Mouse (Mus musculus) limb, embryonic 14.5 days (tissue): ENCODE measurements around the gene Cadm4. TPM values are rescaled to one million over a fixed set of nuclear protein-coding genes. Genes with fewer than 3 reads are reported as not detected.

Experiments
- ATAC-seq: fragments of 200-750 bp; cut with Nextera tagmentation; 2 replicates; pipeline ENCODE4 v1.8.0; 2017; ENCODE audit warnings: low read depth, moderate number of reproducible peaks, moderate TSS enrichment; ENCODE audit not compliant: low FRiP score
- DNase-seq: peaks from one replicate; pipeline ENCODE4 v3.0.0-alpha.2; 2015; ENCODE audit warnings: low spot score
- H3K27ac ChIP-seq: fragments of 300-500 bp; sonication (generic); replicated peaks from 2 replicates; pipeline ENCODE4 v1.5.1; 2014; ENCODE audit warnings: low read depth, mild to moderate bottlenecking, low read length, moderate library complexity, mixed read lengths
- H3K27me3 ChIP-seq: fragments of 300-500 bp; sonication (generic); 2 replicates; pipeline ENCODE4 v1.6.1; 2014; ENCODE audit warnings: low read length, mixed read lengths; ENCODE audit not compliant: control insufficient read depth, insufficient read depth
- H3K36me3 ChIP-seq: fragments of 300-500 bp; sonication (generic); 2 replicates; pipeline ENCODE4 v1.6.1; 2014; ENCODE audit warnings: mild to moderate bottlenecking, low read length, moderate library complexity, mixed read lengths; ENCODE audit not compliant: control insufficient read depth, insufficient read depth
- H3K4me1 ChIP-seq: fragments of 300-500 bp; sonication (generic); 2 replicates; pipeline ENCODE4 v1.6.1; 2014; ENCODE audit warnings: antibody characterized with exemption, low read length, mixed read lengths; ENCODE audit not compliant: control insufficient read depth, insufficient read depth
- H3K4me2 ChIP-seq: fragments of 300-500 bp; sonication (generic); replicated peaks from 2 replicates; pipeline ENCODE4 v1.6.1; 2014; ENCODE audit warnings: low read depth, mild to moderate bottlenecking, low read length, moderate library complexity; ENCODE audit not compliant: severe bottlenecking
- H3K4me3 ChIP-seq: fragments of 300-500 bp; sonication (generic); replicated peaks from 2 replicates; pipeline ENCODE4 v1.5.1; 2014; ENCODE audit warnings: low read length
- H3K9ac ChIP-seq: fragments of 300-500 bp; sonication (generic); 2 replicates; pipeline ENCODE4 v1.6.1; 2014; ENCODE audit warnings: mild to moderate bottlenecking, low read depth, low read length, moderate library complexity; ENCODE audit not compliant: severe bottlenecking
- H3K9me3 ChIP-seq: fragments of 300-500 bp; sonication (generic); 2 replicates; pipeline ENCODE4 v1.6.1; 2016; ENCODE audit warnings: low read length; ENCODE audit not compliant: control insufficient read depth
- POLR2A ChIP-seq: fragments of 200-500 bp; IDR thresholded peaks from 2 replicates; pipeline ENCODE4 v1.8.0; 2012; ENCODE audit warnings: inconsistent platforms, mild to moderate bottlenecking, moderate library complexity, borderline replicate concordance; ENCODE audit not compliant: insufficient read depth, insufficient read length; ENCODE audit errors: extremely low read depth
- WGBS: fragments of 180-500 bp; shearing (Covaris S2); extraction: QIAGEN DNeasy Blood & Tissue Kit; methylation state at CpG from one replicate; pipeline ENCODE4 v1.1.7; 2014; 5-methylcytosine and 5-hydroxymethylcytosine counted together
- polyA plus RNA-seq, 2 experiments: library from polyadenylated mRNA; depleted of rRNA in 1 of 2; stranded (reverse) in 1 of 2; unstranded in 1 of 2; fragments of >200 nt; fragmentation: Nextera tagmentation in 1 of 2; extraction: Ambion mirVana in 1 of 2; gene quantifications; 2 replicates each; pipeline versions ENCODE4 v1.2.1 to v1.2.3; 2012 to 2014

The Cadm4 gene
- polyA plus RNA-seq, 2 experiments = 2.1 to 21.1 TPM

DNA sequence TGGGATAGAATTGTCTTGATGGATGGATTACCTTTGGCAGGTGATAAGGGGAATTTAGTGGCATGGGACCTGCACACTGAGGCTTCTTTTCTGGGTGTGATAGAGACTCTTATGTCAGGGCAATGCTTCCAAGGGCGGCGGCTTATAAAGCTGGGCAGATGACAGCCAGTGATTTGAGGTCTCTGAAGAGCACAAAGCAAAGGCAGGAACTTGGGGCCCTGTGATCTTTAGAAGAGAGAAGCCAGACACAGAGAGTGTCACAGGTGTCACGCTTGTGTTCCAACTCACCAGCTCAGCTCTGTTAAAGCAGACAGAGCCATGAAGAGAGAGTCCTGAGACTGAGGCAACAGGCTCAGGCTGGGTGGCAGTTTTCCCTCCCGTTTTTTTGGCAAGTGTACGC is 13.9 kb upstream of the Cadm4 start:
- ATAC-seq = no peak
- Histone ChIP-seq H3K4me3 (no peak overlapping the region), H3K27ac (no peak overlapping the region), H3K4me2 (no peak overlapping the region), H3K27me3 (no peaks in the 10 kb centered on the region), H3K9me3 (no peaks in the 10 kb centered on the region), H3K36me3 (no peaks in the 10 kb centered on the region), H3K4me1 (no peaks in the 10 kb centered on the region), H3K9ac (no peak overlapping the region)
- 80% methylated on average over 5 of the region's 5 CpGs for WGBS
- no peak for DNase-seq
- TF ChIP-seq POLR2A = no peak

- no peaks in the 10 kb centered on the region for H3K4me1 ChIP-seq
- H3K9ac ChIP-seq = no peak overlapping the region
- H3K4me2 ChIP-seq = no peak overlapping the region
- H3K4me3 ChIP-seq = no peak overlapping the region
- ATAC-seq (no peak), DNase-seq (no peak)
- TF ChIP-seq POLR2A = no peak
- no peaks in the 10 kb centered on the region for H3K36me3 ChIP-seq
- H3K27ac ChIP-seq = no peak overlapping the region
- no peaks in the 10 kb centered on the region for H3K9me3 ChIP-seq
- H3K27me3 ChIP-seq = no peaks in the 10 kb centered on the region
- WGBS = 82% methylated on average over 3 of the region's 3 CpGs
Observed at GRCm38 (mm10) chr7:24469126-24469525, 12.7 kb upstream of the Cadm4 start.

DNA sequence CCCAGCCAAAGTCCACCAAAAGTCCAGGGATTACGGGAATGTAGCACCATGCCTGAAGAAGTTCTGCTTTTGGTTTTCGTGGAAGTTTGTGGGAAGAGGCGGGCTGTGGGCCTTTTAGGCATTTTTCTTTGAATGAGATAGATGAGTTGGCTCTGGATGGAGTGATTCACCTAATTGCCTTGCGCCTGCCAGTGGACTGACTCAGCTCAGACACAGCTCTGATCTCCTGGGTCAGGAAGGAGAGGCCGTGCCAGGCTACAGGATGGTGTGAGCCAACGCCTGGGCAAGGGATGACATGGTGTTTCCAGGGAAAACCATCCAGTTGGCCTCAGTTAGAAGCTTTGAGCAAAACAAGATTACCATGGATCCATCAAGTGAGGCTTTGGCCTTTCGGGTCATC is 11.5 kb upstream of the Cadm4 start:
- DNase-seq (no peak), ATAC-seq (no peak)
- WGBS = 93% methylated on average over 7 of the region's 7 CpGs
- no peak for TF ChIP-seq POLR2A
- Histone ChIP-seq H3K36me3 (no peaks in the 10 kb centered on the region), H3K4me1 (no peaks in the 10 kb centered on the region), H3K9me3 (no peaks in the 10 kb centered on the region), H3K4me3 (no peak overlapping the region), H3K4me2 (no peak overlapping the region), H3K27me3 (no peaks in the 10 kb centered on the region), H3K9ac (no peak overlapping the region), H3K27ac (no peak overlapping the region)

DNA sequence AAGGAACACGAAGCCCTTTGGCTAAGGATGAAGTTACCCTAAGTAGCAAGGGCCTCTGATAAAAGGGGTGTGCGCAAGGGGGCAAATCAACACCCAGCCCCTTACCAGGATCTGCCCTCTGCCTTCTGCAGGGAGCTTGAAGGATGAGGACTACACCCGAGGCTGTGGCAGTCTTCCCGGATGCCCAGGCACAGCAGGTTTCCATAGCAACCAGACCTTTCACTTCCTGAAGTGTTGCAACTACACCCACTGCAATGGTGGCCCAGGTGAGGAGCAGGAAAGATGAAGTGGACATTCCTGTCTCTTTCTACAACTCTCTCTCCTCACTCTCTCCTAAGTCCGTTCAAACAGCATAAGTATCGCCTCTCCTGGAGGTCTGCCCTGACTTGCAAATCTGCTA is 9.4 kb upstream of the Cadm4 start:
- no peak for ATAC-seq
- no peak for TF ChIP-seq POLR2A

GRCm38 (mm10) chr7:24472937-24473336 is 8.9 kb upstream of the Cadm4 start:
- WGBS = 70% methylated on average over 7 of the region's 7 CpGs
- Histone ChIP-seq H3K4me2 (no peak overlapping the region), H3K9me3 (no peaks in the 10 kb centered on the region), H3K9ac (no peak overlapping the region), H3K27me3 (no peaks in the 10 kb centered on the region), H3K4me1 (no peaks in the 10 kb centered on the region), H3K27ac (no peak overlapping the region), H3K4me3 (no peak overlapping the region), H3K36me3 (no peaks in the 10 kb centered on the region)
- TF ChIP-seq POLR2A = no peak
- ATAC-seq (no peak), DNase-seq (no peak)

More for the DNA sequence above, 9.4 kb upstream of the Cadm4 start:
- DNase-seq = no peak
- Histone ChIP-seq H3K4me1 (no peaks in the 10 kb centered on the region), H3K27me3 (no peaks in the 10 kb centered on the region), H3K9ac (no peak overlapping the region), H3K4me2 (no peak overlapping the region), H3K27ac (no peak overlapping the region), H3K36me3 (no peaks in the 10 kb centered on the region), H3K9me3 (no peaks in the 10 kb centered on the region), H3K4me3 (no peak overlapping the region)
- WGBS = 72% methylated on average over 6 of the region's 6 CpGs
